Mouse (Mus musculus): ENCODE results near the gene Pou6f2.

- TF ChIP-seq CTCF (IDR thresholded peaks at IDR 0.05; ENCODE audit: control insufficient read depth, insufficient read depth, low read length) (no peak), POLR2A (IDR thresholded peaks at IDR 0.05; ENCODE audit: borderline replicate concordance, control insufficient read depth, low read depth, low read length) (no peak)
These were observed 73.4 kb downstream of the Pou6f2 start for GRCm38 (mm10) chr13:18323980-18324678.

All from bone marrow, adult 2 months (tissue).